Mouse (Mus musculus) neural tube, embryonic 12.5 days (tissue): ENCODE measurements around the gene Kbtbd7. TPM values are rescaled to one million over a fixed set of nuclear protein-coding genes. Genes with fewer than 3 reads are reported as not detected.

ENCODE experiments used
- ATAC-seq: fragments of 200-750 bp; cut with Nextera tagmentation; 2 replicates; pipeline ENCODE4 v1.8.0; 2017; ENCODE audit warnings: low read depth, mild to moderate bottlenecking, moderate TSS enrichment, moderate library complexity; ENCODE audit not compliant: low FRiP score
- H3K27ac ChIP-seq: fragments of 300-500 bp; sonication (generic); 2 replicates; pipeline ENCODE4 v1.5.1; 2016
- H3K27me3 ChIP-seq: fragments of 300-500 bp; sonication (generic); replicated peaks from 2 replicates; pipeline ENCODE4 v1.6.1; 2016; ENCODE audit warnings: mild to moderate bottlenecking
- H3K36me3 ChIP-seq: fragments of 300-500 bp; sonication (generic); 2 replicates; pipeline ENCODE4 v1.6.1; 2016; ENCODE audit warnings: mild to moderate bottlenecking
- H3K4me1 ChIP-seq: fragments of 300-500 bp; sonication (generic); 2 replicates; pipeline ENCODE4 v1.6.1; 2016
- H3K4me2 ChIP-seq: fragments of 300-500 bp; sonication (generic); replicated peaks from 2 replicates; pipeline ENCODE4 v1.6.1; 2016; ENCODE audit warnings: mild to moderate bottlenecking
- H3K4me3 ChIP-seq: fragments of 300-500 bp; sonication (generic); 2 replicates; pipeline ENCODE4 v1.5.1; 2016
- H3K9ac ChIP-seq: fragments of 300-500 bp; sonication (generic); 2 replicates; pipeline ENCODE4 v1.6.1; 2016; ENCODE audit warnings: mild to moderate bottlenecking
- H3K9me3 ChIP-seq: fragments of 300-500 bp; sonication (generic); 2 replicates; pipeline ENCODE4 v1.6.1; 2016; ENCODE audit warnings: mild to moderate bottlenecking
- WGBS: fragments of 180-500 bp; shearing (Covaris S2); methylation state at CpG from one replicate; pipeline ENCODE4 v1.1.7; 2016; 5-methylcytosine and 5-hydroxymethylcytosine counted together
- polyA plus RNA-seq: library from polyadenylated mRNA; unstranded; fragments of >200 nt; fragmentation: Nextera tagmentation; extraction: Ambion mirVana; gene quantifications from 2 replicates; pipeline ENCODE4 v1.2.1, GENCODE M21; 2016

Kbtbd7 gene
- polyA plus RNA-seq, 1 experiment from 2014 or later = 20.5 TPM

DNA sequence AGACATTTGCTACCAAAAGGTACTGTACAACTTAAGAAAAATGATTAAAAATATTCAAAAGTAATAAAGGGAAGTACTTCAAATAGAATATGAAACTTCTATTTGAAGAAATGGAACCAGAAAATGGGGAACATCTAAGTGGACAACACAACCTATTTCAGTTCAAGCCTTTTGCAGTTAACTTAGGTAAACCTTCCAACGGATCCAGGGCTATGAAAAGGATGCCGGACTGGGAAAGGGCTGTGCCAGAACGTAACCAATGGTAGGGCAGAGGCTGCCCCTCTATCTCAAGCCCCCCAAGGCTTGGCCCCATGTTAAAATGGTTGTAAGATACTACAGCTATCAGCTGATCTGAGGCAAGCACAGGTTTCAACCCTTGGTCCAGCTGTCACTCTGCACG, 34.7 kb downstream of the Kbtbd7 start:
- H3K36me3 ChIP-seq = peaks cover 43% of the 10 kb centered on the region
- no peak for ATAC-seq
- H3K9ac ChIP-seq = no peak overlapping the region
- 96% methylated on average over 4 of the region's 4 CpGs for WGBS
- H3K9me3 ChIP-seq = no peaks in the 10 kb centered on the region
- no peak overlapping the region for H3K4me2 ChIP-seq
- no peak overlapping the region for H3K27ac ChIP-seq
- H3K4me3 ChIP-seq = no peak overlapping the region
- no peaks in the 10 kb centered on the region for H3K4me1 ChIP-seq
- no peaks in the 10 kb centered on the region for H3K27me3 ChIP-seq

DNA sequence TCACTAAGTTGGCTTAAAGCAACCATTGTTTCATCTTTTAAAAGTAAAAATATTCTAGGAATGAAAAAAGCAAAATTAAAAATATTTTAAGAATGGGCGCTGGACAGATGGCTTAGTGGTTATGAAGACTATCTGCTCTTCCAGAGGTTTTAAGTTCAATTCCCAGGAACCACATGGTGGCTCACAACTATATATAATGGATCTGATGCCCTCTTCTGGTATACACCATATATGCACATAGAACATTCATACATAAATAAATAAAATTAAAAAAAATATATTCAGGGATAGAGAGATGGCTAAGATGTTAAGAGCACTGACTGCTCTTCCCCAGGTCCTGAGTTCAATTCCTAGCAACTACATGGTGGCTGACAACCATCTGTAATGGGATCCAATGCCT, 39.3 kb downstream of the Kbtbd7 start:
- no peak overlapping the region for H3K4me3 ChIP-seq
- no peak for ATAC-seq
- no peaks in the 10 kb centered on the region for H3K4me1 ChIP-seq
- no peaks in the 10 kb centered on the region for H3K27me3 ChIP-seq
- peaks cover 74% of the 10 kb centered on the region for H3K36me3 ChIP-seq
- WGBS = 90% methylated on average over 1 of the region's 1 CpGs
- no peak overlapping the region for H3K9ac ChIP-seq
- H3K9me3 ChIP-seq = no peaks in the 10 kb centered on the region
- no peak overlapping the region for H3K27ac ChIP-seq
- H3K4me2 ChIP-seq = no peak overlapping the region

DNA sequence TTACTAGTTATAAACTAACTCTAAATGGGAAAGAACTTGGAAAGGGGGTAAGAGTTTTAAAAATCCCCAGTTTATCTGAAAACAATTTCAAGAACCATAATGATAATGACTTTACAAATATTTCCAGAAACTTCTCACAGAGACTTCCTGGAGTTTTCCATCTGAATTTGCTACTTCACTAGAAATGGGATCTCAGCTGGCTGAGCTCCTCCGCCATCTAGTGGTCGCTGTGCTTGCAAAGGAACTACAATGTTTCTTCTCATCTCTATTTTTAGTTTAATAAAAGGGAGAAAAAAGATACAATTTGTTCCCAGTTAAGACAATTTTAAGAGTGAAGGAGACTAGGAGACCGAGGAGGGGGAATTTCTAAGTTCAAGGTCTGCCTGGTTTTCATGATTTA, 41.3 kb downstream of the Kbtbd7 start:
- H3K9ac ChIP-seq = no peak overlapping the region
- H3K4me3 ChIP-seq = no peak overlapping the region
- H3K9me3 ChIP-seq = no peaks in the 10 kb centered on the region
- H3K4me1 ChIP-seq = no peaks in the 10 kb centered on the region
- WGBS = 36% methylated on average over 3 of the region's 3 CpGs
- no peak overlapping the region for H3K4me2 ChIP-seq
- ATAC-seq = no peak
- H3K27me3 ChIP-seq = no peaks in the 10 kb centered on the region
- peaks cover 73% of the 10 kb centered on the region for H3K36me3 ChIP-seq
- no peak overlapping the region for H3K27ac ChIP-seq

DNA sequence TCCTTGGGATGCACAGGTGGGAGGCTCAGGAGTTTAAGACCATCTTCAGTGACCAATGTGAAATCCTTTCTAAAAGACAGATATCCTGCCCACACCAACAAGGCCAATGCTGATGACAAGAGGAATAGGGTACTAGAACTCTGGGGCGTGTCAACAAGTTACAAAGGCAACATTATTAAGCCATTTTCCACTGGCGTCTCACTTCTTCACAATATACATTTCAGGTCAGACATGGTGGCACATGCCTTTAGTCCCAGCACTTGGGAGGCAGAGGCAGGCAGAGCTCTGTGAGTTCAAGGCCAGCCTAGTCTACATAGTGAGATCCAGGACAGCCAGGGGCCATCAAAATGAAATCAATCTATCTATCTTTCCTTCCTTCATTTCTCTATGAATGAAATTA, 47.1 kb downstream of the Kbtbd7 start:
- Histone ChIP-seq H3K4me1 (no peaks in the 10 kb centered on the region), H3K4me2 (no peak overlapping the region), H3K27ac (no peak overlapping the region), H3K9me3 (no peaks in the 10 kb centered on the region), H3K4me3 (no peak overlapping the region), H3K36me3 (peaks cover 74% of the 10 kb centered on the region), H3K27me3 (no peaks in the 10 kb centered on the region), H3K9ac (no peak overlapping the region)
- WGBS = 93% methylated on average over 2 of the region's 2 CpGs
- ATAC-seq = no peak

Other genes with a start within 250 kb of the Kbtbd7 start
- not detected in 2 replicates for gene Zfp957, start 179.1 kb upstream of the Kbtbd7 start, polyA plus RNA-seq
- 55.8 and 69.6 TPM in 2 replicates for gene Rgcc, start 124.9 kb upstream of the Kbtbd7 start, polyA plus RNA-seq
- gene Naa16, start 35.7 kb upstream of the Kbtbd7 start, polyA plus RNA-seq = 31.6 and 31.7 TPM in 2 replicates
- 9.5 and 12.0 TPM in 2 replicates for gene Mtrf1, start 28.7 kb upstream of the Kbtbd7 start, polyA plus RNA-seq
- 2.9 and 4.2 TPM in 2 replicates for gene Kbtbd6, start 25.3 kb downstream of the Kbtbd7 start, polyA plus RNA-seq
- gene Elf1, start 54.7 kb downstream of the Kbtbd7 start, polyA plus RNA-seq = 8.0 TPM in 2 replicates
- 49.4 and 53.3 TPM in 2 replicates for gene Wbp4, start 55.0 kb downstream of the Kbtbd7 start, polyA plus RNA-seq
- 118 and 127 TPM in 2 replicates for gene Sugt1, start 161.2 kb downstream of the Kbtbd7 start, polyA plus RNA-seq
- gene Cnmd, start 235.7 kb downstream of the Kbtbd7 start, polyA plus RNA-seq = 11.3 and 15.2 TPM in 2 replicates